Mouse (Mus musculus) small intestine, adult 2 months (tissue): ENCODE measurements around the gene Pdha2.

Experiments
- CTCF ChIP-seq: fragments of 200-500 bp; IDR thresholded peaks from 2 replicates; pipeline ENCODE4 v1.5.1; 2012; ENCODE audit warnings: low read depth, mild to moderate bottlenecking, control low read depth, inconsistent platforms, low read length, moderate library complexity, mixed read lengths; ENCODE audit not compliant: insufficient replicate concordance, insufficient read length; ENCODE audit errors: extremely low read depth
- POLR2A ChIP-seq: fragments of 200-500 bp; IDR thresholded peaks from 2 replicates; pipeline ENCODE4 v1.6.1; 2012; ENCODE audit warnings: low read depth, mild to moderate bottlenecking, control low read depth, inconsistent platforms, low read length, moderate library complexity

- TF ChIP-seq POLR2A (no peak), CTCF (no peak)
Observed at GRCm38 (mm10) chr3:141218561-141218960, 6.4 kb upstream of the Pdha2 start.
